Mouse (Mus musculus) intestine, embryonic 16.5 days (tissue): ENCODE measurements around the gene Zdhhc5. TPM values are rescaled to one million over a fixed set of nuclear protein-coding genes. Genes with fewer than 3 reads are reported as not detected.
"Not testable (repeated sequence)": the region's sequence is repeated elsewhere in the genome, so short reads cannot be mapped to it uniquely, and the experiment has no call there.

Source experiments
- ATAC-seq: fragments of 200-750 bp; cut with Nextera tagmentation; 2 replicates; pipeline ENCODE4 v1.8.0; 2017; ENCODE audit warnings: moderate TSS enrichment, moderate library complexity
- H3K27ac ChIP-seq: fragments of 300-500 bp; sonication (generic); 2 replicates; pipeline ENCODE4 v1.5.1; 2014; ENCODE audit warnings: mild to moderate bottlenecking, low read length
- H3K27me3 ChIP-seq: fragments of 300-500 bp; sonication (generic); replicated peaks from 2 replicates; pipeline ENCODE4 v1.6.1; 2014; ENCODE audit warnings: low read length, control low read depth, mixed read lengths; ENCODE audit not compliant: control insufficient read depth, insufficient read depth
- H3K36me3 ChIP-seq: fragments of 300-500 bp; sonication (generic); 2 replicates; pipeline ENCODE4 v1.6.1; 2014; ENCODE audit warnings: low read length, control low read depth; ENCODE audit not compliant: control insufficient read depth, insufficient read depth
- H3K4me1 ChIP-seq: fragments of 300-500 bp; sonication (generic); 2 replicates; pipeline ENCODE4 v1.6.1; 2014; ENCODE audit warnings: low read length, control low read depth, mixed read lengths; ENCODE audit not compliant: control insufficient read depth, insufficient read depth
- H3K4me2 ChIP-seq: fragments of 300-500 bp; sonication (generic); 2 replicates; pipeline ENCODE4 v1.6.1; 2014; ENCODE audit warnings: low read depth, low read length, control low read depth
- H3K4me3 ChIP-seq: fragments of 300-500 bp; sonication (generic); 2 replicates; pipeline ENCODE4 v1.5.1; 2014; ENCODE audit warnings: mild to moderate bottlenecking, low read length
- H3K9ac ChIP-seq: fragments of 300-500 bp; sonication (generic); 2 replicates; pipeline ENCODE4 v1.6.1; 2014; ENCODE audit warnings: low read depth, low read length
- H3K9me3 ChIP-seq: fragments of 300-500 bp; sonication (generic); 2 replicates; pipeline ENCODE4 v1.6.1; 2016; ENCODE audit warnings: low read length, control low read depth; ENCODE audit not compliant: control insufficient read depth
- WGBS: fragments of 180-500 bp; shearing (Covaris S2); extraction: QIAGEN DNeasy Blood & Tissue Kit; methylation state at CpG from one replicate; pipeline ENCODE4 v1.1.7; 2014; 5-methylcytosine and 5-hydroxymethylcytosine counted together
- polyA plus RNA-seq: library from polyadenylated mRNA; unstranded; fragments of >200 nt; fragmentation: Nextera tagmentation; extraction: Ambion mirVana; gene quantifications from 2 replicates; pipeline ENCODE4 v1.2.1, GENCODE M21; 2015

The Zdhhc5 gene
- polyA plus RNA-seq, 1 experiment from 2014 or later, result 18.3 TPM

DNA sequence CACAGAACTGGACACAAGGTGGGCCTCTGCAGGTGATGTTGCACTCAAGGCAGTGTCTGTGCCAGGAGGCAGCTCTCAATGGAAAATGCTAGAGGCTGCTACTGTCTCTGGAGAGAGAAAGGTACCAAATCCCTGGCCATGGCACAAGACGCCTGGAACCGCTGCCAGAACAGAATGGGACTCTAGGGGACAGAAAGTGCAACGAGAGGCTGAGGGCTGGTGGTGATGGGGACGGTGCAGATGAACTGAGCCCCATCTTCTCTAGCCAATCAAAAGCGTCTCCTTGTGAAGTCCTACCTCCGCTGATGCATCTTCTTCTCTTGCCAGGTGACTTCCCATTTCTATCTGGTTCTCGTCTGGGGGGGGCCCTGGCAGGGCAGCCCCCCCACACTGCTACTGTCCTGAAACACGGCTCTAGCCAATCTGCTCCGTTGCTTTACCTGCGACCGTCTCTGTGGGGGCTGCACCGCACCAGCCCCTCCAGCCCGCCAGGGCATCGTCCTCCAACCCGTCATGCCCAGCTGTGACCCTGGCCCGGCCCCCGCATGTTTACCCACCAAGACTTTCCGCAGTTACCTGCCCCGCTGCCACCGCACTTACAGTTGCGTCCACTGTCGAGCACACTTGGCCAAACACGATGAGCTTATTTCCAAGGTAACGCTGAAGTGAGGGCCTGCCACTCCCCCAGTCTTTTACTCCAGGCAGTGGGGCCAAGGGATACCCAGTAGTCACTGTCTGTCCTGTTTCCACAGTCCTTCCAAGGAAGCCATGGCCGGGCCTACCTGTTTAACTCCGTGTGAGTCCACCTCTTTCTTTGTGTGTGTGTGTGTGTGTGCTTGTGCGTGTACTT is 21.6 kb upstream of the Zdhhc5 start:
- no peak overlapping the region for H3K27ac ChIP-seq
- 5% methylated on average over 27 of the region's 27 CpGs for WGBS
- H3K27me3 ChIP-seq, result peaks cover 9% of the 10 kb centered on the region
- peaks cover 52% of the 10 kb centered on the region for H3K4me1 ChIP-seq
- peak overlapping the region; percentile 16; the same call in 1 of the 2 replicates for H3K9ac ChIP-seq
- H3K36me3 ChIP-seq, result no peaks in the 10 kb centered on the region
- no peaks in the 10 kb centered on the region for H3K9me3 ChIP-seq
- H3K4me2 ChIP-seq, result no peak overlapping the region
- H3K4me3 ChIP-seq, result peak overlapping the region; percentile 12; the same call in 1 of the 2 replicates
- no peak for ATAC-seq

DNA sequence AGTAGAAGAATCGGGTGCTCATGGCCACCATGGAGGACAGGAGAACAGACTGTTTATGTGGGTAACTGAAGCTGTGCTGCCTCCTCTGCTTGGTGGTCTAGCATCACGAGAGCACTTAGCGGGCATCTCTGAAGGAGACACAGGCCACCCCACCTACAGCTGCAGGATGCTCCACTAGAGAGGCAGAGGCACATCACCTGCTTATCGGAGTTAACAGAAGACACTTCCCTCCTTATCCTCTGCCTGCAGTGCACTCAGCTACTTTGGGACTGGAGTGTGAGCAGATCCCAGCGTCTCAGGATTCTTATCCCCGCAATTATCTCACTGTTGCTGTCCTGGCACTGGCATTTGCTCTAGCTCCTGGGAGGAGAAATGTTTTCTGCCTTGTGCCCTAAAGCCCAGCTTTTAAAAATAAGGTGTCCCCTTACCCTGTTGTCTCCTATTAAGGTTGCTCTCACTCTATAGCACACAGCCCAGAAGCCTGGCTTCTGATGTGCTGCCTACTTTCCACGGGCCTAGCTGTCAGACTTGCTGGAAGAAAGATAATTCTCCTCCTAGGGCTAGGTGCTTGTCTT is 20.5 kb upstream of the Zdhhc5 start:
- H3K4me3 ChIP-seq, result peak overlapping the region; percentile 45; the same call in 1 of the 2 replicates

DNA sequence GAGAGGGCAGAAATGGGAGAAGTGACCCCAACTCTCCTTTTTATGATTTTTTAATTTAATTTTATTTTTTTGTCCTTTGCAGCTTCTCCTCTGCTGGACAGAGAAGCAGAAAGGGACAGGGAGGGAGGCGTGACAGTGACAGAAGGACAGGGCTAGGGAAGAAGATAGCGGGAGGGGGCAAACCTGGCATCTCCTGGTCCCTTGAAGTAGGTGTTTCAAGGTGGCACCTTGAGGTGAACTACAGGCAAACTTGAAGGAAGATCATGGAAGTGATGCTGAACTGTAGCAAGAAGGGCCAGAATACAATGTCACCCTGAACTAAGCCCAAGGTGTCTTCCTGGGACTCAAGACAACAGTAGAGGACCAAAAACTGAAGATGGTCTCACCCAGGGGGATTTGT is 19.9 kb upstream of the Zdhhc5 start:
- peak overlapping the region; percentile 59; the same call in 1 of the 2 replicates for H3K9ac ChIP-seq
- peaks cover 9% of the 10 kb centered on the region for H3K27me3 ChIP-seq
- peak overlapping the region; percentile 65 for H3K4me2 ChIP-seq
- no peaks in the 10 kb centered on the region for H3K36me3 ChIP-seq
- H3K27ac ChIP-seq, result no peak overlapping the region
- no peak for ATAC-seq
- peak overlapping the region; percentile 45 for H3K4me3 ChIP-seq
- no peaks in the 10 kb centered on the region for H3K9me3 ChIP-seq
- 5% methylated on average over 2 of the region's 2 CpGs for WGBS
- H3K4me1 ChIP-seq, result peaks cover 45% of the 10 kb centered on the region

More for the DNA sequence above, 20.5 kb upstream of the Zdhhc5 start:
- ATAC-seq, result 0 out of 2 replicates have a peak, but pooled peaks have one; percentile 24
- Histone ChIP-seq H3K36me3 (no peaks in the 10 kb centered on the region), H3K27me3 (peaks cover 9% of the 10 kb centered on the region), H3K9ac (no peak overlapping the region), H3K9me3 (no peaks in the 10 kb centered on the region), H3K27ac (no peak overlapping the region), H3K4me2 (peak overlapping the region; percentile 65), H3K4me1 (peaks cover 45% of the 10 kb centered on the region)
- WGBS, result 13% methylated on average over 7 of the region's 7 CpGs

DNA sequence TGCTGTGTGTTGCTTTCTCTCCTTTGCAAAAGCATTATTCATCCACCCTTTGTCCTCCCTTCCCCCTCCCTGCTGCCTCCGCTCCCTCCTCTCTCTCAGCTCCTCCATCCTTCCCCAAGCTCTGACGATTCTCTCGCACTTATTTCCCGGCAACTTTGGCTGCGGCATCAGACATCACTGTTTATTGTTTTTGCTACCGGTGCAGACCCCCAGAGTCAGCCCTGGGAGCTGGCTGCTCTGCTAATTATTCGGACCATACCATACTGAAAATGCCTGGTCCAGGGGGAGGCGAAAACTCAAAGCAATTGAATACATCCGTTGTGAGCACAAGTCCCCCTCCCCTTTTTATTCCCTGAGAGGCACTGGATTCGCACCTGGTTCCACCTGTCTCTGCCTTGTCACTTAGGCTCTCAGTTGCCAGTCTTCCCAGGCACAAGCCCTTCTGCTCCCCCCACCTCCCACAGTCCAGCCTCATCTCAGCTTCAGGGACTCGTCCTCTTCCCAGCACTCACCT is 19.4 kb upstream of the Zdhhc5 start:
- Histone ChIP-seq H3K4me3 (peak overlapping the region; percentile 45), H3K27me3 (peaks cover 9% of the 10 kb centered on the region), H3K9me3 (no peaks in the 10 kb centered on the region), H3K4me2 (peak overlapping the region; percentile 65), H3K9ac (peak overlapping the region; percentile 59), H3K4me1 (peaks cover 45% of the 10 kb centered on the region), H3K36me3 (no peaks in the 10 kb centered on the region), H3K27ac (no peak overlapping the region)
- ATAC-seq, result no peak
- under 1% methylated on average over 11 of the region's 11 CpGs for WGBS

DNA sequence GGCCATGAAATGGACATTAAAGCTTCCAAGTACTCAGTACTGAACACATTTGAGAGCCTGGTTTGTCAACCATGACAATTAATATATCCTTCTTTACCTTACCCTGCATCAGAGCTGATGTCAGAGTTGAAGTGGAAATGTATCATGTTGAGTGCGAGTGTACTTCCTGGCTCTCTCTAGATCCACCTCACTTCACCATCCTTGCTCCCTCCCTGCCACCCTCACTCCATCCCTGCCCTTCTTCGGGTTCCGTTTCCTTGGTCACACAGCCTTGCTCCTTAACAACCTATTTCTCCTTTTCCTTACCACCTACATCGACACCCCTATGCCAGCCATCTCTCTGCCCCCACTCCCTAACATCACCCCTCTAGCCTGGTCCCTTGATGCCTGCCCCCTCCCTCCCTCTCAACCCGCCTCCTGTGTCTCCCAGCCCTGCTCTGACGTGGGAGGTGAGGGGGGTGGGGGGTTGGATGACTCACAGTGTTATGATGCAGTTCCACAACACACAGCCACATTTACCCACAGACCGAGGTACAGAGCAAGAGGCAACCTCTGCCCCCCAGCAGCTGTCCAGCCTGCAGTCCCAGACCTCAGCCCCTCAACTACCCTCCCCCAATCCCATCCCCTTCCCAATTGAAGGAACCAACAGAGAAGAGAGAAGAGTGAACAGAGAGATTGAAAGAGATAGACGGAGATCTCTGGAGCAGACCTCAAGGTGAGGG is 18.8 kb upstream of the Zdhhc5 start, which contains the start of gene Ypel4:
Gene Ypel4 (plus strand): TSS at position 480 of the 722 bp plus-strand sequence.
- Histone ChIP-seq H3K4me1 (peaks cover 40% of the 10 kb centered on the region), H3K4me2 (peak within 1 kb of the TSS; percentile 65), H3K9me3 (no peaks in the 10 kb centered on the region), H3K36me3 (no peaks in the 10 kb centered on the region), H3K27ac (no peak within 1 kb of the TSS), H3K4me3 (peak within 1 kb of the TSS; percentile 45), H3K9ac (peak within 1 kb of the TSS; percentile 59), H3K27me3 (peaks cover 9% of the 10 kb centered on the region)
- peak; percentile 32 for ATAC-seq
- under 1% methylated on average over 8 of the region's 8 CpGs for WGBS

DNA sequence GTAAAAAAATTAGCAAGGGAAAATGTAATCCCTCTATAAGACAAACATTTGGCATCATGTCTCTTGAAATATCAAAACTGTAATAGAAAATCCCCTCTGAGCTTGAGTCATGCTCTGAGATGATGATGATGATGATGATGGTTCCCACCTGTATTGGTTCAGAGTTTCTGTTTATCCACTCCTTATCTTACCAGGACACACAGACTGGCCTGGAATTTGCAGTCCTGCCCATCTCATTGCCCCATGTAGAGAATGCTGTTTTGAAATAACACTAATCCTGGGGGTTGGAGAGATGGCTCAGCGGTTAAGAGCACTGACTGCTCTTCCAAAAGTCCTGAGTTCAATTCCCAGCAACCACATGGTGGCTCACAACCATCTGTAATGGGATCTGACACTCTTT is 17.4 kb upstream of the Zdhhc5 start:
- Histone ChIP-seq H3K9me3 (no peaks in the 10 kb centered on the region), H3K4me1 (peaks cover 28% of the 10 kb centered on the region), H3K27me3 (peaks cover 9% of the 10 kb centered on the region), H3K27ac (no peak overlapping the region), H3K36me3 (no peaks in the 10 kb centered on the region), H3K9ac (no peak overlapping the region), H3K4me2 (no peak overlapping the region), H3K4me3 (no peak overlapping the region)
- WGBS, result 62% methylated on average over 1 of the region's 1 CpGs
- no peak for ATAC-seq

DNA sequence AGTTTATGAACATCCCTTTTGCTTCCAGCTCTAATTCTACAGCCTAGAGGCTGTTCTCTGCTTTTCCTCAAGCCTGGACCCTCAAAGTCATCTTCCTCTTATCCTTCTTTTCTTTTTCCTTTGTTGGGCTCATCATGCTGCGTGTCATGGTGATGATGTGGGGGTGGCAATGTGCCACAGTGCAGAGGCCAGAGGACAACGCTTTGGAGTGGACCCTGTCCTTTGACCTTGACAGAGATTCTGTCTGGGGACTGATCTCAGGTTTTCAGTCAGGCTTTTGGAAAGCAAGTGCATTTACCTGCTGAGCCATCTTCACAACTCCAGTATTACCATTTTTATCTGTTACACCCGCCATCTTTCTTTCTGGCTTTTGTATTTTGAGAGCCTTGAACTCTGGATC is 16.2 kb upstream of the Zdhhc5 start:
- H3K27ac ChIP-seq, result no peak overlapping the region
- WGBS, result 79% methylated on average over 3 of the region's 3 CpGs

DNA sequence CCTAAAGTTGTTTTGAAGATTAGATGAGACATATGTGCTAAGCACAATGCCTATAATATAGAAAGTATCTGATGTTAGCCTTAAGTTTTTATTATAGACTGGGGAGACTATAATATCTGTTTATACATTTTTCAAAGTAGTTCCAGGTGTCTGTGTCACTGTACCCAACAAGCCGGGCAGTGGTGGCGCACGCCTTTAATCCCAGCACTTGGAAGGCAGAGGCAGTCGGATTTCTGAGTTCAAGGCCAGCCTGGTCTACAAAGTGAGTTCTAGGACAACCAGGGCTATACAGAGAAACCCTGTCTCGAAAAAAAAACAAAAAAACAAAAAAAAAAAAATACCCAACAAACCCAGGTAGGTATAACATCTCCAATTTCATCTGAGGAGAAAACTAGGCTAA is 13.2 kb upstream of the Zdhhc5 start:
- 78% methylated on average over 5 of the region's 5 CpGs for WGBS
- not testable (repeated sequence) for H3K36me3 ChIP-seq, H3K9me3 ChIP-seq, H3K27me3 ChIP-seq, H3K4me3 ChIP-seq, ATAC-seq, H3K9ac ChIP-seq, H3K4me2 ChIP-seq, H3K27ac ChIP-seq
- H3K4me1 ChIP-seq, result peaks cover 12% of the 10 kb centered on the region

More for the DNA sequence above, 16.2 kb upstream of the Zdhhc5 start:
- peaks cover 5% of the 10 kb centered on the region for H3K27me3 ChIP-seq
- H3K4me3 ChIP-seq, result no peak overlapping the region
- no peak overlapping the region for H3K4me2 ChIP-seq
- ATAC-seq, result no peak
- no peaks in the 10 kb centered on the region for H3K36me3 ChIP-seq
- H3K4me1 ChIP-seq, result peaks cover 19% of the 10 kb centered on the region
- no peaks in the 10 kb centered on the region for H3K9me3 ChIP-seq
- no peak overlapping the region for H3K9ac ChIP-seq
